Mouse (Mus musculus) liver, embryonic 11.5 days (tissue): Measurements from ENCODE around the gene Iffo1. TPM values are rescaled to one million over a fixed set of nuclear protein-coding genes. Genes with fewer than 3 reads are reported as not detected.

ENCODE experiments used
- ATAC-seq: fragments of 200-750 bp; cut with Nextera tagmentation; replicated peaks from 2 replicates; pipeline ENCODE4 v1.8.0; 2017; ENCODE audit warnings: moderate number of reproducible peaks, mild to moderate bottlenecking, moderate TSS enrichment, moderate library complexity; ENCODE audit not compliant: low FRiP score
- DNase-seq: peaks from one replicate; pipeline ENCODE4 v3.0.0-alpha.2; 2017; ENCODE audit warnings: low spot score
- H3K27ac ChIP-seq: fragments of 300-500 bp; sonication (generic); 2 replicates; pipeline ENCODE4 v1.5.1; 2014; ENCODE audit warnings: mild to moderate bottlenecking, low read depth, low read length, control low read depth
- H3K27me3 ChIP-seq: fragments of 300-500 bp; sonication (generic); replicated peaks from 2 replicates; pipeline ENCODE4 v1.6.1; 2014; ENCODE audit warnings: low read length, mixed read lengths; ENCODE audit not compliant: control insufficient read depth, insufficient read depth
- H3K36me3 ChIP-seq: fragments of 300-500 bp; sonication (generic); 2 replicates; pipeline ENCODE4 v1.6.1; 2014; ENCODE audit warnings: mild to moderate bottlenecking, low read length, moderate library complexity, mixed read lengths; ENCODE audit not compliant: control insufficient read depth, insufficient read depth
- H3K4me1 ChIP-seq: fragments of 300-500 bp; sonication (generic); replicated peaks from 2 replicates; pipeline ENCODE4 v1.6.1; 2014; ENCODE audit warnings: low read length, mixed read lengths; ENCODE audit not compliant: control insufficient read depth, insufficient read depth
- H3K4me2 ChIP-seq: fragments of 300-500 bp; sonication (generic); 2 replicates; pipeline ENCODE4 v1.6.1; 2014; ENCODE audit warnings: mild to moderate bottlenecking, control low read depth, moderate library complexity
- H3K4me3 ChIP-seq: fragments of 300-500 bp; sonication (generic); 2 replicates; pipeline ENCODE4 v1.5.1; 2014; ENCODE audit warnings: low read depth, low read length, control low read depth
- H3K9ac ChIP-seq: fragments of 300-500 bp; sonication (generic); 2 replicates; pipeline ENCODE4 v1.6.1; 2014; ENCODE audit warnings: low read depth, low read length, control low read depth
- H3K9me3 ChIP-seq: fragments of 300-500 bp; sonication (generic); 2 replicates; pipeline ENCODE4 v1.6.1; 2016; ENCODE audit warnings: low read length, inconsistent platforms, mixed read lengths; ENCODE audit not compliant: control insufficient read depth
- WGBS: fragments of 180-500 bp; shearing (Covaris S2); extraction: QIAGEN DNeasy Blood & Tissue Kit; methylation state at CpG from one replicate; pipeline ENCODE4 v1.1.7; 2014; 5-methylcytosine and 5-hydroxymethylcytosine counted together
- polyA plus RNA-seq: library from polyadenylated mRNA; unstranded; fragments of >200 nt; fragmentation: Nextera tagmentation; extraction: Ambion mirVana; gene quantifications from 2 replicates; pipeline ENCODE4 v1.2.1, GENCODE M21; 2014

Gene Iffo1
- polyA plus RNA-seq, 1 experiment from 2014 or later = 9.9 TPM

GRCm38 (mm10) chr6:125190816-125191215 is 45.8 kb downstream of the Iffo1 start:
- Histone ChIP-seq H3K9ac (peak overlapping the region; percentile 91), H3K4me1 (peaks cover 3% of the 10 kb centered on the region; the same call in 1 of the 2 replicates), H3K4me3 (peak overlapping the region; percentile 75), H3K4me2 (peak overlapping the region; percentile 73), H3K27ac (peak overlapping the region; percentile 100), H3K9me3 (no peaks in the 10 kb centered on the region), H3K36me3 (peaks cover 51% of the 10 kb centered on the region), H3K27me3 (no peaks in the 10 kb centered on the region)
- no peak for ATAC-seq
- no peak for DNase-seq

GRCm38 (mm10) chr6:125191332-125192015 is 46.4 kb downstream of the Iffo1 start, which contains the start of the genes Ncapd2 and Mrpl51:
Gene Ncapd2 (minus strand): TSS chr6:125191701.
Gene Mrpl51 (plus strand): TSS chr6:125191801.
- Histone ChIP-seq H3K4me2 (peak within 1 kb of the TSS; percentile 86), H3K27me3 (no peaks in the 10 kb centered on the region), H3K27ac (peak within 1 kb of the TSS; percentile 100), H3K36me3 (peaks cover 45% of the 10 kb centered on the region), H3K4me1 (peaks cover 3% of the 10 kb centered on the region; the same call in 1 of the 2 replicates), H3K9ac (peak within 1 kb of the TSS; percentile 93), H3K9me3 (no peaks in the 10 kb centered on the region), H3K4me3 (peak within 1 kb of the TSS; percentile 75)
- ATAC-seq (peak; percentile 91), DNase-seq (peak; percentile 96)
- under 1% methylated on average over 54 of the region's 54 CpGs for WGBS

GRCm38 (mm10) chr6:125192016-125192714 is 47.1 kb downstream of the Iffo1 start:
- H3K9ac ChIP-seq = peak overlapping the region; percentile 93
- DNase-seq = peak; percentile 90
- H3K4me2 ChIP-seq = peak overlapping the region; percentile 86
- WGBS = under 1% methylated on average over 34 of the region's 34 CpGs
- H3K27me3 ChIP-seq = no peaks in the 10 kb centered on the region
- peak overlapping the region; percentile 75 for H3K4me3 ChIP-seq
- ATAC-seq = peak; percentile 90
- H3K27ac ChIP-seq = peak overlapping the region; percentile 100
- peaks cover 38% of the 10 kb centered on the region for H3K36me3 ChIP-seq
- H3K4me1 ChIP-seq = peaks cover 3% of the 10 kb centered on the region; the same call in 1 of the 2 replicates
- H3K9me3 ChIP-seq = no peaks in the 10 kb centered on the region

GRCm38 (mm10) chr6:125192841-125193240 is 47.8 kb downstream of the Iffo1 start:
- ATAC-seq = no peak
- Histone ChIP-seq H3K27ac (peak overlapping the region; percentile 100), H3K9ac (peak overlapping the region; percentile 93), H3K4me1 (peaks cover 3% of the 10 kb centered on the region; the same call in 1 of the 2 replicates), H3K4me3 (peak overlapping the region; percentile 75), H3K27me3 (no peaks in the 10 kb centered on the region), H3K9me3 (no peaks in the 10 kb centered on the region), H3K4me2 (peak overlapping the region; percentile 86), H3K36me3 (peaks cover 31% of the 10 kb centered on the region)
- no peak for DNase-seq
- WGBS = 27% methylated on average over 5 of the region's 5 CpGs

- H3K4me1 ChIP-seq = peaks cover 3% of the 10 kb centered on the region; the same call in 1 of the 2 replicates
- H3K27ac ChIP-seq = no peak overlapping the region
- peak overlapping the region; percentile 86 for H3K4me2 ChIP-seq
- WGBS = 47% methylated on average over 7 of the region's 7 CpGs
- H3K4me3 ChIP-seq = peak overlapping the region; percentile 75
- H3K9ac ChIP-seq = no peak overlapping the region; the same call in 1 of the 2 replicates
- peaks cover 26% of the 10 kb centered on the region for H3K36me3 ChIP-seq
- no peak for DNase-seq
- H3K27me3 ChIP-seq = no peaks in the 10 kb centered on the region
- no peaks in the 10 kb centered on the region for H3K9me3 ChIP-seq
- ATAC-seq = no peak
These were observed 48.3 kb downstream of the Iffo1 start for GRCm38 (mm10) chr6:125193390-125193789.

- no peaks in the 10 kb centered on the region for H3K9me3 ChIP-seq
- no peak overlapping the region for H3K9ac ChIP-seq
- 47% methylated on average over 1 of the region's 1 CpGs for WGBS
- no peaks in the 10 kb centered on the region; the same call in 1 of the 2 replicates for H3K4me1 ChIP-seq
- ATAC-seq = no peak
- H3K4me3 ChIP-seq = no peak overlapping the region
- H3K27me3 ChIP-seq = no peaks in the 10 kb centered on the region
- no peak overlapping the region for H3K27ac ChIP-seq
- H3K4me2 ChIP-seq = no peak overlapping the region
- peaks cover 12% of the 10 kb centered on the region; the same call in 1 of the 2 replicates for H3K36me3 ChIP-seq
- no peak for DNase-seq
These were observed 50.6 kb downstream of the Iffo1 start for GRCm38 (mm10) chr6:125195541-125196075.

- DNase-seq (no peak), ATAC-seq (no peak)
- Histone ChIP-seq H3K9ac (no peak overlapping the region), H3K4me3 (no peak overlapping the region), H3K36me3 (peaks cover 12% of the 10 kb centered on the region; the same call in 1 of the 2 replicates), H3K27me3 (no peaks in the 10 kb centered on the region), H3K9me3 (no peaks in the 10 kb centered on the region), H3K4me1 (no peaks in the 10 kb centered on the region; the same call in 1 of the 2 replicates), H3K4me2 (no peak overlapping the region), H3K27ac (no peak overlapping the region)
- WGBS = 73% methylated on average over 3 of the region's 3 CpGs
These were observed 51.3 kb downstream of the Iffo1 start for GRCm38 (mm10) chr6:125196301-125196700.

- DNase-seq = no peak
- Histone ChIP-seq H3K36me3 (peaks cover 12% of the 10 kb centered on the region; the same call in 1 of the 2 replicates), H3K9ac (no peak overlapping the region), H3K4me3 (no peak overlapping the region), H3K9me3 (no peaks in the 10 kb centered on the region), H3K27ac (no peak overlapping the region), H3K27me3 (no peaks in the 10 kb centered on the region), H3K4me1 (no peaks in the 10 kb centered on the region; the same call in 1 of the 2 replicates), H3K4me2 (no peak overlapping the region)
- WGBS = 85% methylated on average over 5 of the region's 5 CpGs
- ATAC-seq = no peak
These were observed 52.1 kb downstream of the Iffo1 start for GRCm38 (mm10) chr6:125197166-125197565.
